Mouse (Mus musculus): ENCODE results near the gene Ccdc148. TPM values are rescaled to one million over a fixed set of nuclear protein-coding genes. Genes with fewer than 3 reads are reported as not detected.

The Ccdc148 gene
- polyA plus RNA-seq, 1 experiment, result 0.02 TPM

- H3K4me3 ChIP-seq (ENCODE audit: insufficient read depth, poor library complexity, severe bottlenecking), result no peak overlapping the region
- H3K79me2 ChIP-seq (ENCODE audit: control insufficient read depth, insufficient read depth), result no peaks in the 10 kb centered on the region
- TF ChIP-seq MAX (IDR thresholded peaks at IDR 0.05) (no peak), MYOG (IDR thresholded peaks at IDR 0.05; ENCODE audit: control insufficient read depth, extremely low read depth, insufficient read length) (no peak), CEBPB (IDR thresholded peaks at IDR 0.05; ENCODE audit: low read depth) (no peak), USF1 (IDR thresholded peaks at IDR 0.05; ENCODE audit: low read depth) (no peak), FOSL1 (IDR thresholded peaks at IDR 0.05; ENCODE audit: insufficient read depth, low read length, poor library complexity, severe bottlenecking) (no peak), MYOD1 (IDR thresholded peaks at IDR 0.05; ENCODE audit: control insufficient read depth, insufficient read length, low read depth) (no peak), CTCF (IDR thresholded peaks at IDR 0.05; ENCODE audit: control insufficient read depth, insufficient read depth, insufficient read length) (no peak)
- H3K36me3 ChIP-seq (ENCODE audit: control insufficient read depth, insufficient read depth), result no peaks in the 10 kb centered on the region
- no peaks in the 10 kb centered on the region for H3K79me3 ChIP-seq (ENCODE audit: low read depth)
- no peaks in the 10 kb centered on the region for H3K27me3 ChIP-seq (ENCODE audit: control insufficient read depth, insufficient read depth, insufficient read length)
- H3ac ChIP-seq (ENCODE audit: control insufficient read depth, insufficient read length, low read depth), result no peak overlapping the region
These were observed 208.4 kb downstream of the Ccdc148 start for GRCm38 (mm10) chr2:58952101-58952500.

- H3K4me3 ChIP-seq (ENCODE audit: insufficient read depth, poor library complexity, severe bottlenecking), result no peak overlapping the region
- H3K79me2 ChIP-seq (ENCODE audit: control insufficient read depth, insufficient read depth), result no peaks in the 10 kb centered on the region
- no peaks in the 10 kb centered on the region for H3K79me3 ChIP-seq (ENCODE audit: low read depth)
- H3K27me3 ChIP-seq (ENCODE audit: control insufficient read depth, insufficient read depth, insufficient read length), result no peaks in the 10 kb centered on the region
- no peaks in the 10 kb centered on the region for H3K36me3 ChIP-seq (ENCODE audit: control insufficient read depth, insufficient read depth)
- no peak for TF ChIP-seq MYOD1 (IDR thresholded peaks at IDR 0.05; ENCODE audit: control insufficient read depth, insufficient read length, low read depth)
- H3ac ChIP-seq (ENCODE audit: control insufficient read depth, insufficient read length, low read depth), result no peak overlapping the region
These were observed 211.7 kb downstream of the Ccdc148 start for GRCm38 (mm10) chr2:58948796-58949195.

- H3K79me3 ChIP-seq (ENCODE audit: low read depth), result no peaks in the 10 kb centered on the region
- no peaks in the 10 kb centered on the region for H3K27me3 ChIP-seq (ENCODE audit: control insufficient read depth, insufficient read depth, insufficient read length)
These were observed 219.1 kb downstream of the Ccdc148 start for GRCm38 (mm10) chr2:58941361-58941760.

GRCm38 (mm10) chr2:58925551-58925950 lies 234.9 kb downstream of the Ccdc148 start:
- Histone ChIP-seq H3K36me3 (ENCODE audit: control insufficient read depth, insufficient read depth) (no peaks in the 10 kb centered on the region), H3ac (ENCODE audit: control insufficient read depth, insufficient read length, low read depth) (no peak overlapping the region), H3K79me3 (ENCODE audit: low read depth) (no peaks in the 10 kb centered on the region), H3K27me3 (ENCODE audit: control insufficient read depth, insufficient read depth, insufficient read length) (no peaks in the 10 kb centered on the region), H3K79me2 (ENCODE audit: control insufficient read depth, insufficient read depth) (no peaks in the 10 kb centered on the region), H3K4me3 (ENCODE audit: insufficient read depth, poor library complexity, severe bottlenecking) (no peak overlapping the region)
- TF ChIP-seq MYOG (IDR thresholded peaks at IDR 0.05; ENCODE audit: control insufficient read depth, extremely low read depth, insufficient read length) (no peak), MYOD1 (IDR thresholded peaks at IDR 0.05; ENCODE audit: control insufficient read depth, insufficient read length, low read depth) (no peak), USF1 (IDR thresholded peaks at IDR 0.05; ENCODE audit: low read depth) (no peak), MAX (IDR thresholded peaks at IDR 0.05) (no peak), FOSL1 (IDR thresholded peaks at IDR 0.05; ENCODE audit: insufficient read depth, low read length, poor library complexity, severe bottlenecking) (no peak), CEBPB (IDR thresholded peaks at IDR 0.05; ENCODE audit: low read depth) (no peak), CTCF (IDR thresholded peaks at IDR 0.05; ENCODE audit: control insufficient read depth, insufficient read depth, insufficient read length) (no peak)

More at GRCm38 (mm10) chr2:58941361-58941760, 219.1 kb downstream of the Ccdc148 start:
- H3K79me2 ChIP-seq (ENCODE audit: control insufficient read depth, insufficient read depth), result no peaks in the 10 kb centered on the region
- no peak for TF ChIP-seq MYOG (IDR thresholded peaks at IDR 0.05; ENCODE audit: control insufficient read depth, extremely low read depth, insufficient read length)
- TF ChIP-seq USF1 (IDR thresholded peaks at IDR 0.05; ENCODE audit: low read depth), result no peak
- no peak for TF ChIP-seq MYOD1 (IDR thresholded peaks at IDR 0.05; ENCODE audit: control insufficient read depth, insufficient read length, low read depth)
- TF ChIP-seq FOSL1 (IDR thresholded peaks at IDR 0.05; ENCODE audit: insufficient read depth, low read length, poor library complexity, severe bottlenecking), result no peak
- no peak overlapping the region for H3ac ChIP-seq (ENCODE audit: control insufficient read depth, insufficient read length, low read depth)
- H3K36me3 ChIP-seq (ENCODE audit: control insufficient read depth, insufficient read depth), result no peaks in the 10 kb centered on the region
- no peak overlapping the region for H3K4me3 ChIP-seq (ENCODE audit: insufficient read depth, poor library complexity, severe bottlenecking)

GRCm38 (mm10) chr2:58918351-58918750 lies 242.1 kb downstream of the Ccdc148 start:
- Histone ChIP-seq H3K4me3 (ENCODE audit: insufficient read depth, poor library complexity, severe bottlenecking) (no peak overlapping the region), H3K79me2 (ENCODE audit: control insufficient read depth, insufficient read depth) (no peaks in the 10 kb centered on the region), H3K27me3 (ENCODE audit: control insufficient read depth, insufficient read depth, insufficient read length) (no peaks in the 10 kb centered on the region), H3ac (ENCODE audit: control insufficient read depth, insufficient read length, low read depth) (no peak overlapping the region), H3K79me3 (ENCODE audit: low read depth) (no peaks in the 10 kb centered on the region), H3K36me3 (ENCODE audit: control insufficient read depth, insufficient read depth) (no peaks in the 10 kb centered on the region)
- no peak for TF ChIP-seq USF1 (IDR thresholded peaks at IDR 0.05; ENCODE audit: low read depth)
- TF ChIP-seq FOSL1 (IDR thresholded peaks at IDR 0.05; ENCODE audit: insufficient read depth, low read length, poor library complexity, severe bottlenecking), result no peak
- no peak for TF ChIP-seq CEBPB (IDR thresholded peaks at IDR 0.05; ENCODE audit: low read depth)
- TF ChIP-seq MYOG (IDR thresholded peaks at IDR 0.05; ENCODE audit: control insufficient read depth, extremely low read depth, insufficient read length), result no peak
- TF ChIP-seq MYOD1 (IDR thresholded peaks at IDR 0.05; ENCODE audit: control insufficient read depth, insufficient read length, low read depth), result no peak
- TF ChIP-seq CTCF (IDR thresholded peaks at IDR 0.05; ENCODE audit: control insufficient read depth, insufficient read depth, insufficient read length), result no peak
- TF ChIP-seq MAX (IDR thresholded peaks at IDR 0.05), result no peak

GRCm38 (mm10) chr2:58912339-58912738 lies 248.1 kb downstream of the Ccdc148 start:
- Histone ChIP-seq H3K4me3 (ENCODE audit: insufficient read depth, poor library complexity, severe bottlenecking) (no peak overlapping the region), H3K79me2 (ENCODE audit: control insufficient read depth, insufficient read depth) (no peaks in the 10 kb centered on the region), H3K27me3 (ENCODE audit: control insufficient read depth, insufficient read depth, insufficient read length) (no peaks in the 10 kb centered on the region), H3K36me3 (ENCODE audit: control insufficient read depth, insufficient read depth) (no peaks in the 10 kb centered on the region), H3K79me3 (ENCODE audit: low read depth) (no peaks in the 10 kb centered on the region), H3ac (ENCODE audit: control insufficient read depth, insufficient read length, low read depth) (no peak overlapping the region)
- no peak for TF ChIP-seq CTCF (IDR thresholded peaks at IDR 0.05; ENCODE audit: control insufficient read depth, insufficient read depth, insufficient read length)
